In the genomic region with DNA sequence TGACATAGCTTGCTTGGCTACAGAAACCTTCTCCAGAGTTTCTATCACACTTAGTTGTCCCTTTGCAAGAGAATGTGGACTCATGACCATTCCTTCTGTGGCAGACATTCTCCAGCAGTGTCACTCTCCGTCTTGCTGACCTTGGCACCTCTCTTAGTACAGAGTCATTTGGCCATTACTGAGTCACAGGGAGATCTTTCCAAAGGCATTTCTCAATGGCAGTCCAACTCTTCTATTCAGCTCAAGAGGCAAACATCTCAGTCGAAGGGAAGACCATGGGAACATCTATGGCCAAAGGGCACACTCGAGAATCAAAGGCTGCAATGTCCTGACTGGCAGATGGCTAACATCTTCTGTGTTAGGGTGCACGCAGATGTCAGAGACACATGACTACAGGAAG, we compare ENCODE assay signal across 18 mouse cellular contexts.
DNase-seq lines count a peak whose midpoint lies in the region; ATAC-seq lines count a peak whose summit lies in the region.
"Had no signal": no experiment of that assay in that cellular context is flagged by ENCODE, and none has a peak within 500 bp of the region (broad histone marks: within the 10 kb centered on the region; RNA-seq: fewer than 3 reads in every experiment).

No protein-coding gene starts in this region.

- no peaks in the 10 kb centered on the region for H3K4me1 ChIP-seq in hindbrain, embryonic 14.5 days (replicated peaks; ENCODE audit: control insufficient read depth, insufficient read depth, low read length)
- H3K4me1 ChIP-seq: embryonic facial prominence, embryonic 12.5 days; forebrain, embryonic 10.5 days; forebrain, embryonic 12.5 days had no signal

- DNase-seq in adrenal gland, adult 2 months, result peak; percentile 56
- no peak for DNase-seq in adrenal gland, postnatal 4 days (ENCODE audit: low spot score in 2 of 2)
- peak; percentile 77 for DNase-seq in adipocyte (ENCODE audit: low spot score)
- peak; percentile 58 for DNase-seq in fat pad, adult 2 months (ENCODE audit: extremely low read depth, low read depth, low spot score)
- no peak for DNase-seq in ovary, adult 18-20 months (ENCODE audit: low spot score)
- no peak for DNase-seq in hindbrain, embryonic 14.5 days (ENCODE audit: low spot score)
- DNase-seq: adrenal gland, postnatal 25 days; cerebellum, adult 11-12 months; cerebellum, adult 2 months; cerebellum, adult 9-10 months; cerebellum, postnatal 10 days; cerebellum, postnatal 25 days had no signal

- ATAC-seq in hindbrain, embryonic 14.5 days (ENCODE audit: low FRiP score), result no peak
- ATAC-seq: forebrain, embryonic 14.5 days; forebrain, embryonic 16.5 days had no signal

- H3K9me3 ChIP-seq in hindbrain, embryonic 14.5 days (ENCODE audit: control insufficient read depth, low read length), result no peaks in the 10 kb centered on the region
- H3K9me3 ChIP-seq: embryonic facial prominence, embryonic 10.5 days; embryonic facial prominence, embryonic 12.5 days; forebrain, embryonic 12.5 days had no signal

- H3K4me2 ChIP-seq in hindbrain, embryonic 14.5 days (replicated peaks), result no peak overlapping the region
- H3K4me2 ChIP-seq: embryonic facial prominence, embryonic 12.5 days; forebrain, embryonic 12.5 days had no signal

- no peaks in the 10 kb centered on the region for H3K36me3 ChIP-seq in hindbrain, embryonic 14.5 days (replicated peaks; ENCODE audit: control insufficient read depth, insufficient read depth)
- H3K36me3 ChIP-seq: embryonic facial prominence, embryonic 10.5 days; embryonic facial prominence, embryonic 12.5 days; forebrain, embryonic 10.5 days; forebrain, embryonic 12.5 days had no signal

- no peak overlapping the region for H3K27ac ChIP-seq in hindbrain, embryonic 14.5 days
- H3K27ac ChIP-seq: embryonic facial prominence, embryonic 10.5 days; embryonic facial prominence, embryonic 12.5 days; forebrain, embryonic 10.5 days; forebrain, embryonic 12.5 days had no signal

- H3K9ac ChIP-seq in hindbrain, embryonic 14.5 days, result no peak overlapping the region
- H3K9ac ChIP-seq: embryonic facial prominence, embryonic 12.5 days; forebrain, embryonic 12.5 days had no signal

- H3K4me3 ChIP-seq in hindbrain, embryonic 14.5 days (replicated peaks; ENCODE audit: low read length), result no peak overlapping the region
- H3K4me3 ChIP-seq: embryonic facial prominence, embryonic 10.5 days; embryonic facial prominence, embryonic 12.5 days; forebrain, embryonic 10.5 days; forebrain, embryonic 12.5 days had no signal

- H3K27me3 ChIP-seq in hindbrain, embryonic 14.5 days (ENCODE audit: control insufficient read depth, insufficient read depth, low read length), result no peaks in the 10 kb centered on the region
- H3K27me3 ChIP-seq: embryonic facial prominence, embryonic 12.5 days; forebrain, embryonic 12.5 days had no signal

- WGBS in hindbrain, embryonic 14.5 days, result 92% methylated on average over 4 of the region's 4 CpGs

Comparison
In these comparisons a context has a peak if more than half of its experiments do, and no peak if none do; other contexts are left out.
1. DNase-seq: peak in adrenal gland, adult 2 months (single experiment), adipocyte (single experiment) and fat pad, adult 2 months (single experiment); none in adrenal gland, postnatal 4 days (0 of 2), ovary, adult 18-20 months (single experiment) and hindbrain, embryonic 14.5 days (single experiment).